Mouse (Mus musculus): ENCODE results near the gene Cd300e. TPM values are rescaled to one million over a fixed set of nuclear protein-coding genes. Genes with fewer than 3 reads are reported as not detected.

The Cd300e gene
- 0.37 to 0.78 TPM (median 0.63 TPM) in 4 replicates for total RNA-seq (2023)

GRCm38 (mm10) chr11:115062077-115062476, at the start of gene Cd300e:
Cd300e (minus strand) TSS chr11:115062177.

DNA sequence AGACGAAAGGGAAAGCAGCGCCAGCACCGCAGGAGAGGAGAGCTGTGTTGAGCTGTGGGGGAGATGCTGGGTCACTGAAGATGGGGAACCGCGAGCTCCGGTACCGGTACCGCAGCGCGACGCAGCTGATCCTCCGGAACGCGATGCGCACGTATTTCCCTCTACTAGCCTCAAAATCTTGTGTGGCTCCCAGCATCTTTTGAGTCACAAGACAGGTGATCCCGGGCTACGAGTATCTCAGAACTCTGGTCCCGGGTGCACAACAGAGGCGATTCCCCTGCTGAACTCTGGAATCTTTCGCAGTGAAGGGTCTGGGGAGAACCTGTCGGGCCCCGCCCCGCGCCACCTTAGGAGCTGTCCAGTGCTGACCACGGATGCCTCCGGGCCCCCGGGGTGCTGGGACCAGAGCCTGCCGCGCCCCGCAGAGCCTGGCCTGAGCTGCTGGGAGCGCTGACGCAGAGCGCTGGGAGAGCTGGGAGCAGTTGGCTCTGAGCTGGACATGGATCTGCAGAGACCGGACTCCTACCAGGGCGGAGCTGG, 29.5 kb upstream of the Cd300e start, which contains the start of gene Rab37:
Gene Rab37, plus strand, starts transcription at position 70 of the 540 bp plus-strand sequence.

GRCm38 (mm10) chr11:115048259-115048658, 13.7 kb downstream of the Cd300e start, which contains the start of gene Cd300ld3:
Cd300ld3 (minus strand) TSS chr11:115048409.

DNA sequence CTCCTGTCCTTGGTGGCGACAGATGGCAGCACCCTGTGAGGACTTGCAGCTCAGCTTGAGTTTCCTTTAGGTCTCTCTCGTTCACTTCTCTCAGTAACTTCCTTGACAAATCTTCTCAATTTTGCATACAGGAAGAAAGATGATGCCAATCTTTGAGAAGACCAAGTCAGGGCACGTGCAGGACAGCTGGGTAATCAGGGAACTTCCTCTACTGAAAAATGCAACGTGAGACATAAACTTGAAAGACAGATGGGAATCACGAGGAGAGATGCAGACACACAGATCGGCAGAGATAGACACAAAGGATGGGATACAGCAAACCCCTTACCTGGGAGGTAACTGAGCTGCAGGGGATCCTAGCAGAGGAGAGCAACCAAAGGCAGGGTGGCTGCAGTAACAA, 24.3 kb downstream of the Cd300e start, which contains the start of gene Cd300ld5:
Gene Cd300ld5, minus strand, starts transcription at position 101 of the 400 bp plus-strand sequence.

DNA sequence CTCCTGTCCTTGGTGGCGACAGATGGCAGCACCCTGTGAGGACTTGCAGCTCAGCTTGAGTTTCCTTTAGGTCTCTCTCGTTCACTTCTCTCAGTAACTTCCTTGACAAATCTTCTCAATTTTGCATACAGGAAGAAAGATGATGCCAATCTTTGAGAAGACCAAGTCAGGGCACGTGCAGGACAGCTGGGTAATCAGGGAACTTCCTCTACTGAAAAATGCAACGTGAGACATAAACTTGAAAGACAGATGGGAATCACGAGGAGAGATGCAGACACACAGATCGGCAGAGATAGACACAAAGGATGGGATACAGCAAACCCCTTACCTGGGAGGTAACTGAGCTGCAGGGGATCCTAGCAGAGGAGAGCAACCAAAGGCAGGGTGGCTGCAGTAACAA, 35.1 kb downstream of the Cd300e start, which contains the start of gene Cd300ld4:
Gene Cd300ld4, minus strand, starts transcription at position 101 of the 400 bp plus-strand sequence.

DNA sequence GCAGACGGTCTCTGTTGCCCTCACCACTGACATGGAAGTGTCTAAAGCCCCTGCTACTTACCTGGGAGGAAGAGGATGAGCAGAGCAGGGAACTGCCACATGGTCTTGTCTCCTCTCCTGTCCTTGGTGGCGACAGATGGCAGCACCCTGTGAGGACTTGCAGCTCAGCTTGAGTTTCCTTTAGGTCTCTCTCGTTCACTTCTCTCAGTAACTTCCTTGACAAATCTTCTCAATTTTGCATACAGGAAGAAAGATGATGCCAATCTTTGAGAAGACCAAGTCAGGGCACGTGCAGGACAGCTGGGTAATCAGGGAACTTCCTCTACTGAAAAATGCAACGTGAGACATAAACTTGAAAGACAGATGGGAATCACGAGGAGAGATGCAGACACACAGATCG, 45.9 kb downstream of the Cd300e start, which contains the start of gene Cd300ld2:
Gene Cd300ld2, minus strand, starts transcription at position 101 of the 400 bp plus-strand sequence.

Other genes with a start within 250 kb of the Cd300e start
- gene Gprc5c, start 211.0 kb downstream of the Cd300e start, total RNA-seq (2023) = 0.19 to 1.4 TPM (median 0.21 TPM) in 3 of 4 replicates, not detected in the other
- 0.63 to 0.91 TPM (median 0.76 TPM) in 4 replicates for gene Cd300a, start 172.1 kb downstream of the Cd300e start, total RNA-seq (2023)
- gene Cd300lb, start 127.8 kb downstream of the Cd300e start, total RNA-seq (2023) = not detected in 4 replicates
- not detected in 4 replicates for gene Cd300c, start 93.0 kb downstream of the Cd300e start, total RNA-seq (2023)
- 0.36 to 0.66 TPM (median 0.46 TPM) in 4 replicates for gene Cd300ld, start 72.3 kb downstream of the Cd300e start, total RNA-seq (2023)
- gene Cd300c2, start 60.3 kb downstream of the Cd300e start, total RNA-seq (2023) = 0.66 to 1.5 TPM (median 1.0 TPM) in 4 replicates
- not detected in 4 replicates for gene Cd300ld2, start 46.0 kb downstream of the Cd300e start, total RNA-seq (2023)
- not detected in 4 replicates for gene Cd300ld4, start 35.2 kb downstream of the Cd300e start, total RNA-seq (2023)
- gene Cd300ld5, start 24.4 kb downstream of the Cd300e start, total RNA-seq (2023) = not detected in 4 replicates
- 1.2 TPM in 1 of 4 replicates, not detected in the others for gene Cd300ld3, start 13.8 kb downstream of the Cd300e start, total RNA-seq (2023)
- 4.9 to 8.0 TPM (median 7.2 TPM) in 4 replicates for gene Rab37, start 29.3 kb upstream of the Cd300e start, total RNA-seq (2023)
- gene Cd300lf, start 71.8 kb upstream of the Cd300e start, total RNA-seq (2023) = 7.2 to 10.4 TPM (median 8.8 TPM) in 4 replicates
- 74.3 to 78.2 TPM (median 77.2 TPM) in 4 replicates for gene Slc9a3r1, start 101.2 kb upstream of the Cd300e start, total RNA-seq (2023)
- 9.3 to 19.2 TPM (median 15.9 TPM) in 4 replicates for gene Tmem104, start 125.3 kb upstream of the Cd300e start, total RNA-seq (2023)
- 12.5 to 18.4 TPM (median 14.7 TPM) in 4 replicates for gene Nat9, start 125.7 kb upstream of the Cd300e start, total RNA-seq (2023)
- not detected in 4 replicates for gene Grin2c, start 205.1 kb upstream of the Cd300e start, total RNA-seq (2023)
- 16.7 to 19.8 TPM (median 18.0 TPM) in 4 replicates for gene Fdxr, start 214.9 kb upstream of the Cd300e start, total RNA-seq (2023)
- 0.16 to 0.24 TPM in 2 of 4 replicates, not detected in the others for gene Fads6, start 235.5 kb upstream of the Cd300e start, total RNA-seq (2023)
- not detected in 4 replicates for gene Otop2, start 245.0 kb upstream of the Cd300e start, total RNA-seq (2023)

Measured in B cell, adult 62 days (primary cell).